Mouse (Mus musculus) telencephalon, adult 2 months (tissue): ENCODE data around the gene Strada.

Source experiments
- DNase-seq: peaks from one replicate; pipeline ENCODE4 v3.0.0-alpha.2; 2011; ENCODE audit warnings: low read depth, low spot score

The Strada gene

GRCm38 (mm10) chr11:106187326-106187725 lies 14.6 kb downstream of the Strada start:
- no peak for DNase-seq

GRCm38 (mm10) chr11:106180449-106180801 lies 21.5 kb downstream of the Strada start:
- DNase-seq, result no peak

DNA sequence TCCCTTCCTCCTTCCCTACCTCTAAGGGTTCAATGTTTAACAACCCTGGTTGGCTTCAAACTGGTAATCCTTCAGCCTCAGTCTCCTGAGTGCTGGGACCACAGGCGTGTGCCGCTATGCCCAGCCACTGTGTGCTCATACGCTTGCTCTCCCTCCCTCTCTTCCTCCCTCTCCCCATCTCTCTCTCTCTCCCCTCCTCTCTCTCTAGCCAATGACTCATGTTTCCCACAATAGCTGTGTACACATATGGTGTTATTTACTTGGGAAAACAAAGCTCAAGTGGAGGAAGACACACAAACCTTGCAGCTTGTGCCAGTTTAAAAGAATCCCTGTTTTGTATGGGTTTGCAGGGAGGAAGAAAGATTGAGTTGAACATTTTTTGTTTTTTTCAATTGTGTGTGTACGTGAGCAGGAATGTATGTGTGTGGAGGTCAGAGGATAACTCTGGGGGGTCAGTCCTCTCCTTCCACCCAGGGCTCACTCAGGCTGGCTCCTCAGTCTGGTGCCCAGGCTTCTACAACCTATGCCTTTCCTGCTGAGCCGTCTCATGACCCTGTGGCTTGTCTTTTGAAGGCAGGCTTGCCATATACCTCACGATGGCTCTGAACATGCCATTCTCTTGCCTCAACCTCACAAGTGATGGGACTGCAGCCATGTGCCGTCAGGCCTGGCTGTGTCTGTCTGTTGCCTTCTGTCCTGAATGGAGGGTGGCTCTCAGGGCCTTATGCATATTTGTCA lies 22.1 kb downstream of the Strada start:
- DNase-seq, result peak; percentile 74

DNA sequence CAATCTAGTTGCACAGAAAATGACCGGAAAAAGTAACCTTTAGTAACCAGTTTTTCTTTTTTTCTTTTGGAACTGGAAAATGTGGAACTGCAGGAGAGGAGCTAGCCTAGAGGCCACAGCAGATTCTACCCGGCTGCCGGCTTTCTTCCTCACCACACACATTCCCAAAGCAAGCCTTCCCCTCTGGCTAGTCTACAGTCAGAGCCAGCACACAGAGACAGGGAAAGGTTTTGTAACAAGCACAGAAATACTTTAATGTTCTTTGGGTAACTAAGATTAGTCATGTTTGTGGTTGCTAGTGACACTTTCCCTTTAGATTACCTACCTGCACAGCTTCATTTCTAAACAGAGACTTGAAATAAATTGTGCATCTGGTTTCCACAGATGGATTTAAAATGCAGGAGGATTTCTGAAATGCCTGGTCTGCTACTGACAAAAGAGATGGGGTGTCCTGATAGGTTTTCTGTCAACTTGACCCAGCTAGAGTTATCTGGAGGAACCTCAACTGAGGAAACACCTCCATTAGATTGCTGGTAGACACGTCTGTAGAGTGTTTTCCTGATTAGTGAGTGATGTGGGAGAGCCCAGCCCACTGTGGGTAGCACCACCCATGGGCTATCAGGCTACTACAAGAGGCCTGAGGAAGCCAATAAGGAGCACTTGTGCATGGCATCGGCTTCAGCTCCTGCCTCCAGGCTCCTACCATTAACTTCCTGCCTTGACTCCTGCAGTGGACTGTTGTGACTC lies 23.8 kb downstream of the Strada start:
- no peak for DNase-seq

DNA sequence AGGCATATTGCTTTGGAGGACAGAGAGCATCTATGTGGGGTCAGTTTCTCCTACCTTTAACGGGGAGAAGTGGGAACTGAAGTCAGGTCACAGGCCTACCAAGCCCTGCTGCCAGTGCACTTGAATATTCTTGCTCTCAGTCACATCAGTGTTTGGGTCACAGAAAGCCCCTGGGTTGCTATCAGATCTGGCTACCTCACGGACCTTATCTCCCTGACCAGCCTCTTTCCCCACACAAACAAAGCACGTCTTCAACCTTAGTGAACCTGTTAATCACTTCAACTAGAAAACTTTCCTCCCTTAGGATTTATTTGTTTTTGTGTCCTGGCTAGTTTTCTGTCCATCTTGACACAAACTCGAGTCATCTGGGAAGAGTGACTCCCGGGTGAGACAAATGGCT lies 25.6 kb downstream of the Strada start:
- no peak for DNase-seq

GRCm38 (mm10) chr11:106175081-106175480 lies 26.9 kb downstream of the Strada start:
- no peak for DNase-seq

- DNase-seq, result no peak
These were observed 27.6 kb downstream of the Strada start for GRCm38 (mm10) chr11:106174372-106174771.

DNA sequence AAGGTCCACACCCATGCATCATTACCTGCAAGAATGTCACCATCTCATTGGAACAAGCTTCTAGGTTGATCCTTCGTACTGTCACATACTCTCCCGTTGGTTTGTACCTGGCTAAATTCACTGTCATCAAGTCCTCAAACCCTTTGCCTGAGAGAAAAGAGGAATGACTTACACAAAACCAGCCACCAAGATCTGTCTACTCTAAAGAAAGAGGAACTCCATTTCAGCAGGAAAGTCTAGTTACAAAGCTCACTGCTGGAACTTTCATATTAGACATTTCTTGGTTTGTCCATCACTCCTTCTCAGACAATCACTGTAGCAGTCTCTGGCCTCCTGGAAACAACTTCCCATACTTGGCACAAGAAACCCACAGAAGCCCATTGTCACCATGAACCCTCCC lies 28.7 kb downstream of the Strada start:
- DNase-seq, result no peak

- no peak for DNase-seq
These were observed 31.2 kb downstream of the Strada start for GRCm38 (mm10) chr11:106170807-106171206.

DNA sequence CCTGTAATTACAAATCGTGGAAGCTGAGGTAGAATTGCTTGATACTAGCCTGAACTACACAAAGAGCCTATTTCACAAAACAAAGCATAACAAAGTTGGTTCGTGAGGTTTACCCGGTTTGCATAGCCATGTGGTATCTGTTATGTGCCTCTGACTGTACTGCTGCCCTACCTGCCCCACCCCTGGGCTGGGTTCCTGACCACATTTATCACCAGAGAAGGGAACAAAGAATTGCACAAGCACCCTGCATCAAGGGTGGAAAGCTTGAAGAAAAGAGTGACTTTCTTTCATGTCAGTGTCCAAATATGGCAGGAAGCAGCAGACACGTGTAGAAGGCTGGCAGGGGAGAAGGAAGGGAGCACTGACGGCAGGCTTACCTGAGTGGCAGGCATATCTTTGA lies 34.5 kb downstream of the Strada start:
- no peak for DNase-seq

DNA sequence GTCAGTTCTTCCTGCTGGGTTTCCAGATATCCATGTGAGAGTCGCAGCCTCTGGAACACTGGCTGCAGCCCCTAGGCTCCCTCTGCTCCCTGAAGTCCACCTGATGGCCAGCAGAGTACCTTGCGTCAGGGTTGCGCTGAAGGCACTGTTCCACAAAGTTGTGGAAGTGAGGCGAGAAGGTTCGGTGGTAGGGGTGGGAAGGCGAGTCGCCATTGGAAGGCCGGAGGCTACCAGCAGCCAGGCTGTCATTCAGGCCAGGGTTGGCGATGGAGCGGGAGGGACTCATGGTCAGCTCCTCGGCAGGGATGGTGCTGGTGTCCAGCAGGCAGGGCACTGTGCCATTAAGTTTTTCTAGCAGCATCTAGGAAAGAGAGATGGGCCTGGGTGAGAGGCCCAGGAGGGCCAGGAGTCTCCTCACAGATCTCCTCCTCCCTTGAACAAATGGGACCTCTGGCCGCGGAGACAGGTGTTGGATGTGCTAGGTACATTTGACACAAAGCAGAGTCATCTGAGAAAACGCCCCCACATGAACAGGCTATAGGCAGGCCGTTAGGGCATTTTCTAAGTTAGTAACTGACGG lies 37.3 kb downstream of the Strada start:
- no peak for DNase-seq

DNA sequence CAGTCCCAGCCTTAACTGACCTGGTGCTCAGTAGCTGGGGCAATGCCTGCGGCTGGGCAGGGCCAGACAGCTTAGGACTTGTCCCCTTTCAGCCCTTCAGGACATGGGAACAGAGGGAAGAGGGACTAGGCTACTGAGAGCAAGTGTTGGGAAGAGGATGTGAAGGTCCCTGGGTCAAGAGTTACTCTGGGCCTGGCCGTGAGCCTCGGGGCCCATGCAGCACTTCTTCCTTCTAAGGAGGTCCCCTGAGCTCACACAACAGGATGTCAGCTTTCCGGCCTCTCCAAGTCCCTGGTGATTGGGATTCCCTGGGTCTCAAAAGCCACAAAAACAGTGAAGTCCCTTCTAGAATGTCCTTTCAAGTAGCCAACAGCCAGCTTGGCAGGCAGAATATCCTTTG lies 38.4 kb downstream of the Strada start:
- DNase-seq, result no peak

DNA sequence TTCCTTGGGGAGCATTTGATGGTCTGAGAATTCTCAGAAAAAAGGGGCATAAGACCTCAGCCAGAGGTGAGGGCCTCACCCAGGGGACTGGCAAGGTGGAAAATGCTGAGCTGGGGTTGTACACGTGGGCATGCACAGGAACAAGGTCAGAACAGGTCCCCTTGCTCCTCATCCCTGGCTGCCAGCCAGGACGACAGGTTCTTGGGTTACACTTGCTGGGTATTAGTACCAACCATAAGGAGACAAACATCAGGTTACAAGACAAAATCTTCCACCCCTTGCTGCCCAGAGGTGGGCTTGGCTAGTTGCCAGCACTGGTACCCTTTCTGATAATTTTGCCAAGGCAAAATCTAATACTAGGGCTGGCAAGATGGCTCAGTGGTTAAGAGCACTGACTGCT lies 39.7 kb downstream of the Strada start:
- no peak for DNase-seq

DNA sequence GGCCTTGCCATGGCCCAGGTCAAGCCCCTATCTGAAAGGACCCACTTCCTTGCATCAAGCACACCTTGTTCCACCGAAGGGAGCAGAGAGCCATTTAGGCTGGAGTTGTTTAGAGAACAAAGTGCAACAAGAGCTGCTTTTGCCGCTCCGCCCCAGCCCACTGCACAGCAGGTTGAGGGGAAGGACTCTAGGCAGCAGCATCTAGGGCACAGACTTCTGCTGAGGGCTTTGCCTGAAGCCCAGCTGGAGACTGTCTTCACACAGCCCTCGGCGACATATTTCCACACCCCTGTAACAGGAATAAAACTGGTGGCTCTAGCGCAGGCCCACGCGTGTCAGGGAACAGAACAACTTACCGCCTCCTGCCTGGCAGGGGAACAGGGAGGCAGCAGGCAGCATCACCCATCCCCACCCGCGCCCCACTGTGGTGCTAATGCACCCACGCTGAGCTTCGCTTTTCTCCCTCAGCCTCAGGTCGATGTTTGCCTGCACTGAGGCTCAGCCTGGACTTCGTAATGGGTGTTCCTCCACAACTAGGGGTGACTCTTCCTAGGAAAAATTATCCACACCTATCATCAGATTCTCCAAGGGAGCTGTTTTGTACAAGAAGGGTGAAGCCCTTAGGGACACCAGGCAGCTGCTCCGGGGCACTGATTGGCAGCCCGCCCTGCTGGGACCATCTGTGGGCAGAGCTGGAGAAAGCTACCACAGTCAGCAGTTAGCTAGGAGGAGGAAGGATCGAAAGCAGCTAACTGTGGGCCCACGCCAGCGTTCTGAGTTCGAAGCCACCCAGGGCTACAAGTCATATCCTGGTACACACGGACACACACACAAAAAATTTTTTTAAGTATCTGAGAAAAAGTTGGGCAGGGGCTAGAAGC lies 40.9 kb downstream of the Strada start, which contains the start of the genes Gm10840 and Limd2:
Gene Gm10840 (plus strand): TSS at position 10 of the 881 bp plus-strand sequence.
Gene Limd2 (minus strand): TSS at position 20 of the 881 bp plus-strand sequence.
- DNase-seq, result peak; percentile 96

DNA sequence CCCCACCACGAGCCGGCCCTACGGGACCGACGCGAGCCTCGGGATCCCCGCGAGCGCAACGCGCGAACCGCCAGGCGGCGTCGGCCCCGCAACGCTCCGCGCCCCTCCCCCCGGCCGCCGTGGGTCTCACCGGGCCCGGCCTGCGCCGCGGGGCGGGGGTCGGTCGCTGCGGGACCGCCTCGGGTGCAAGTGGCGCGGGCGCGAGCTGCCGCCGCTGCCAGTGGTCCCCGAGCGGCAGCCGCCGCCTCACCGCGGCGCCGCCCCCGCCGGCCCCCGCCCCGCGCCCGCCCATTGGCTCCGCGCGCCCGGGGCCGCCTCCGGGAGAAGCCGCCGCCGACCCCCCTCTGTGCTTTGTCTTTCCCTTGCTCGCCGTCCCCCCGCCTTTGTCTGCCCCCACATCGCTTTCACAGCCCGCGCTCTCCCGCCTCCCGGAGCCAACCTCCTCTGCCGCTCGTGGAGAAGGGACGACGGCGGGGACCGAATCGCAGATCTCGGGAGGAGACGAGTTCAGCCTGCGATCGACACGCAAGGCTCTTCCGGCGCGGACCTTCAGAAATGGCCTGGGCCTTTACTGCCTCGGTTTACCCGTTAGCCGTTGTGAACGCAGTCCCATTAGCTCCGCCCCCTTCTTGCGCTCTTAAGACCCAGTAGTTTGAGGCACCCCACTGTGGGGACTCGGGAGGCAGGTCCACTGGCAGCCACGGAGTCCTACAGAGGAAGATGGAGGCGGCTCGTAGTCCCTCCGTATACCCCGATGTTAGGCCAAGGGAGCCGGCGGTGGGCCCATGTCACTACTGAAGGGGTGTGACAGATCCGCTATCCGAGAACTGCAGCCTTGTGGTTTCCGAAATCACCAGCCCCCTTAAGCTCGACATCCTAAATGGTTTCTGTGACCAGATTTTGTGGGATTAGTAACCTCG lies 41.8 kb downstream of the Strada start:
- peak; percentile 67 for DNase-seq

GRCm38 (mm10) chr11:106159216-106159920 lies 42.6 kb downstream of the Strada start:
- DNase-seq, result no peak

DNA sequence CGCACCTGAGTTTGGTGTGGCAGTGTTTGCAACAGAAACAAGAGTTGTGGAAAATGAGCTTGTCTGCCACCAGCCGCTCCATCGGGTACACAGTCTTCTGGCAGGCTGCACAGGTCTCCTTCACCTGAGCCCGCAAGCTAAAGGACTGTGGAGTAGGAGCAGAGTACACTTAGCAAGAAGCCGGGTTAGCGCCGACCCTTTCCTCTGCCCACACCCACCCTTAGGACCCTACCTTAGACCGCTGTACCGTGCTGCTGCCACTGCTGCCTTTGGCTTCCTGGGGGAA lies 43.1 kb downstream of the Strada start:
- DNase-seq, result no peak

- no peak for DNase-seq
These were observed 43.7 kb downstream of the Strada start for GRCm38 (mm10) chr11:106158081-106158929.

GRCm38 (mm10) chr11:106157154-106157553 lies 44.8 kb downstream of the Strada start:
- no peak for DNase-seq
